Mouse (Mus musculus): Measurements from ENCODE around the gene Dhx35. TPM values are rescaled to one million over a fixed set of nuclear protein-coding genes. Genes with fewer than 3 reads are reported as not detected.

Gene Dhx35
- total RNA-seq, 2 experiments from 2014 or later: 20.9 to 22.0 TPM

GRCm38 (mm10) chr2:158886571-158886970 lies 92.0 kb downstream of the Dhx35 start:
- ATAC-seq (replicated peaks; ENCODE audit: poor library complexity, severe bottlenecking): peak; percentile 78

- no peak for ATAC-seq (replicated peaks; ENCODE audit: poor library complexity, severe bottlenecking)
Measured at GRCm38 (mm10) chr2:158888531-158888930, 93.9 kb downstream of the Dhx35 start.

DNA sequence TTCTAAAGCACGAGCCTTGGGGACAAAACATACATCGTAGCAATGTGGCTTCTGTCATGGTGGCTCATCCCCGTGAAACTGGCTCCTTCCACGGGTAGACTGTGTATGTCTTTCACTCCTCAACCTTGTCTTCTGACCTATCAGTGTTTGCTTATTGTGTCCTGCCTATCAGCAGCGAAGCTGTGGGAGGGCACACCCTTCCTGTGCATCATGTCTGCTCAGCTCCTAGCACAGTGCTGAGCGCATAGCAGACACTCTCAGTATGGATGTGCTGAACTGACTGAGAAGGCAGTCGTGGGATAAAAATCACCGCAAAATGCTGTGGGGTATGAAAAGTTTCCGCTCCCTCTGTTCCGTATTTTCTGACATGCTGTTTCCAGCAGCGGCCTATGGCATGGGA lies 94.6 kb downstream of the Dhx35 start:
- ATAC-seq (replicated peaks; ENCODE audit: poor library complexity, severe bottlenecking): no peak

- peak; percentile 82 for ATAC-seq (replicated peaks; ENCODE audit: poor library complexity, severe bottlenecking)
Measured at GRCm38 (mm10) chr2:158891319-158891718, 96.7 kb downstream of the Dhx35 start.

DNA sequence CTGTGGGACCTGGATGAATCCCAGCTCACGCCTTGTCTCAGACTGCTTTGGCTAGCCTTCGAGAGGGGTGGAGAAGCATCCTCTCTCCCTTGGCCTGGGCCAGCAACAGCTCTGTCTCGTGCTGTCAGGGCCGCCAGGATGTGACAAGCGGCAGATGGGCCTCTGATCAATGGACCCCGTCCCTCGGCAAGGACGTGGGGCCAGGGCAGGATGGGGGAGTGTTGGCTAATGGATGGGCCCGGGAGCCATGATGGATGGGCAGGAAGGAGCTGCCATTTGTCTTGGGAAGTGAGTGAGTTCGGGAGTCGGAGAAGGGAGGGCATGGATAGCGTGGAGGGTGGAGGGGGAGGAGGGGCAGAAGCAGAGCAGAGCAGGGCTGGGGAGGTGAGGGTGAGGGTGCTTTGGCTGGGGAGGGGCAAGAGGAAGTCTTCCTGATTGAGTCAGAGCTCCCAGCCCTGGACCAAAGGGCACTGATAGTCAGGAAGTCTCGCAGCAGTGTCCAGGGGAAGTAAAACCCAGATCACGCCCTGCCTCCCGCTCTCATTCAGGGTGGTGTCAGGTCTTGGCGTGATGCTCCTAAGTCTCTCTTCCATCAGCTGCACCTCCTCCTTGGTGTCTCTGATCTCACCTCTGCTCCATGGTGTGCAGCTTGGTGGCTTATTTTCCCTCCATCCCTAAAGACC lies 98.7 kb downstream of the Dhx35 start:
- ATAC-seq (replicated peaks; ENCODE audit: poor library complexity, severe bottlenecking): peak; percentile 58

GRCm38 (mm10) chr2:158898469-158899196 lies 104.0 kb downstream of the Dhx35 start:
- no peak for ATAC-seq (replicated peaks; ENCODE audit: poor library complexity, severe bottlenecking)

Other genes starting within 250 kb of the Dhx35 start
- gene Slc32a1, start 184.0 kb upstream of the Dhx35 start, total RNA-seq (2014; fragmentation: Nextera tagmentation): not detected in 2 replicates
- not detected in 2 replicates for gene Slc32a1, start 184.0 kb upstream of the Dhx35 start, total RNA-seq (2017)
- 15.6 and 18.5 TPM in 2 replicates for gene Actr5, start 169.9 kb upstream of the Dhx35 start, total RNA-seq (2014; fragmentation: Nextera tagmentation)
- 15.8 and 21.6 TPM in 2 replicates for gene Actr5, start 169.9 kb upstream of the Dhx35 start, total RNA-seq (2017)
- 0.21 TPM in 1 of 2 replicates, not detected in the other for gene Ppp1r16b, start 129.4 kb upstream of the Dhx35 start, total RNA-seq (2014; fragmentation: Nextera tagmentation)
- gene Ppp1r16b, start 129.4 kb upstream of the Dhx35 start, total RNA-seq (2017): 0.31 TPM in 1 of 2 replicates, not detected in the other
- 2.2 and 2.4 TPM in 2 replicates for gene Fam83d, start 26.7 kb upstream of the Dhx35 start, total RNA-seq (2014; fragmentation: Nextera tagmentation)
- 7.4 and 10.0 TPM in 2 replicates for gene Fam83d, start 26.7 kb upstream of the Dhx35 start, total RNA-seq (2017)

Data from granulocyte monocyte progenitor cell, adult 5-6 weeks (primary cell).